Mouse (Mus musculus): Measurements from ENCODE around the gene Fcgrt. TPM values are rescaled to one million over a fixed set of nuclear protein-coding genes. Genes with fewer than 3 reads are reported as not detected.

Gene Fcgrt
- total and polyA plus RNA-seq, 3 experiments, result 0.13 to 0.16 TPM; not detected in 1

- DNase-seq (ENCODE audit: extremely low read depth), result no peak
- no peak overlapping the region for H3K27ac ChIP-seq (ENCODE audit: insufficient read depth, low read depth)
- TF ChIP-seq ELF1 (IDR thresholded peaks at IDR 0.05; ENCODE audit: low read depth, low read length) (no peak), RCOR1 (conservative IDR thresholded peaks at IDR 0.05; ENCODE audit: low read depth, low read length) (no peak), RAD21 (IDR thresholded peaks at IDR 0.05; ENCODE audit: low read depth, low read length) (no peak), PAX5 (IDR thresholded peaks at IDR 0.05; ENCODE audit: low read length) (no peak), CHD1 (IDR thresholded peaks at IDR 0.05; ENCODE audit: low read depth, low read length) (no peak), MAFK (IDR thresholded peaks at IDR 0.05; ENCODE audit: insufficient replicate concordance, low read length) (no peak), MYC (IDR thresholded peaks at IDR 0.05; ENCODE audit: low read depth, low read length) (no peak)
- H3K4me3 ChIP-seq (replicated peaks in 1 of 3; ENCODE audit: low read depth in 2 of 3, low read length in 2 of 3, poor library complexity in 1 of 3), result no peak overlapping the region
- H3K9ac ChIP-seq (ENCODE audit: insufficient read depth, low read depth), result no peak overlapping the region
- H3K4me1 ChIP-seq (ENCODE audit: control insufficient read depth in 1 of 2, insufficient read depth in 2 of 2), result peaks cover 3 to 25% of the 10 kb centered on the region in 2 experiments
- H3K4me2 ChIP-seq (ENCODE audit: insufficient read depth, low read depth, poor library complexity, severe bottlenecking), result no peak overlapping the region
- dilution Hi-C loops (cut with MboI; ENCODE audit: extremely low pct_ligation_motif_present, extremely low pct_unique_long_range_greater_than_20kb, low sequenced_read_pairs), result no loop called here
- no peaks in the 10 kb centered on the region for H3K36me3 ChIP-seq (replicated peaks in 1 of 2; ENCODE audit: control insufficient read depth in 1 of 2, insufficient read depth in 1 of 2, low read length in 1 of 2)
- in situ Hi-C loops (cut with MboI; ENCODE audit: low pct_ligation_motif_present, low pct_unique_long_range_greater_than_20kb, low sequenced_read_pairs), result no loop called here
- no peaks in the 10 kb centered on the region for H3K79me2 ChIP-seq (replicated peaks; ENCODE audit: control insufficient read depth, extremely low read depth, insufficient read depth, poor library complexity, severe bottlenecking)
- H3K27me3 ChIP-seq (replicated peaks), result no peaks in the 10 kb centered on the region
- no peaks in the 10 kb centered on the region for H3K9me3 ChIP-seq (replicated peaks; ENCODE audit: low read length)
These were observed 8.3 kb downstream of the Fcgrt start for GRCm38 (mm10) chr7:45095367-45095766.

DNA sequence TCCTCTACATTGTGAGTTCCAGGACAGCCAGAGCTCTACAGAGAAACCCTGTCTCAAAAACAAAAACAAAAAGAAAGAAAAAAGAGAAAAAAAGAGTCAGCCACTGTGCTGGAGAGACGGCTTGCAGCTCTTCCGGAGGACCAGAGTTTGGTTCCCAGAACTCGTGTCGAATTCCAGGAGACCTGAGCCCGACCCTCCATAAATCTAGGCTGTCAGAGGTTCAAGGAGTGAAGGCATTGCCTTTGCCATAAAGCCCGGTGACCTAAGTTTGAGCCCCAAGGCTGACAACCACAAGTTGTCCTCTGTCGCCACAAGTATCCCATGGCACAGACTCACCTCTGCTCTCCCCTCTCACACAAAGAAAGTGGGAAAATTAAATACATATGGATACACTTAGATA, 9.5 kb downstream of the Fcgrt start:
- TF ChIP-seq TCF12 (IDR thresholded peaks at IDR 0.05; ENCODE audit: low read depth, low read length), result no peak
- TF ChIP-seq NRF1 (IDR thresholded peaks at IDR 0.05; ENCODE audit: low read depth, low read length), result no peak
- no peak for TF ChIP-seq GABPA (IDR thresholded peaks at IDR 0.05; ENCODE audit: insufficient replicate concordance, low read depth, low read length)
- no peak for TF ChIP-seq MAX (IDR thresholded peaks at IDR 0.05; ENCODE audit: low read length)
- no peak for TF ChIP-seq BHLHE40 (IDR thresholded peaks at IDR 0.05; ENCODE audit: low read depth, low read length)
- no peak for TF ChIP-seq CHD1 (IDR thresholded peaks at IDR 0.05; ENCODE audit: low read depth, low read length)
- TF ChIP-seq KAT2A (IDR thresholded peaks at IDR 0.05; ENCODE audit: insufficient replicate concordance, low read length), result no peak
- TF ChIP-seq MAFK (IDR thresholded peaks at IDR 0.05; ENCODE audit: insufficient replicate concordance, low read length), result no peak
- no peak for TF ChIP-seq MAZ (IDR thresholded peaks at IDR 0.05; ENCODE audit: low read depth, low read length)
- TF ChIP-seq CTCF (conservative IDR thresholded peaks at IDR 0.05 in 1 of 2, IDR thresholded peaks at IDR 0.05 in 1 of 2; ENCODE audit: low read depth in 2 of 2, low read length in 2 of 2), result no peak
- TF ChIP-seq SMC3 (IDR thresholded peaks at IDR 0.05; ENCODE audit: low read depth, low read length), result no peak
- no peak for TF ChIP-seq EP300 (IDR thresholded peaks at IDR 0.05; ENCODE audit: low read length)
- no peak for TF ChIP-seq UBTF (IDR thresholded peaks at IDR 0.05; ENCODE audit: low read depth, low read length)
- TF ChIP-seq E2F4 (IDR thresholded peaks at IDR 0.05; ENCODE audit: insufficient replicate concordance, low read depth, low read length), result no peak
- no peak for TF ChIP-seq RCOR1 (conservative IDR thresholded peaks at IDR 0.05; ENCODE audit: low read depth, low read length)
- TF ChIP-seq IRF4 (IDR thresholded peaks at IDR 0.05; ENCODE audit: low read depth, low read length), result no peak
- no peak for TF ChIP-seq USF1 (IDR thresholded peaks at IDR 0.05; ENCODE audit: low read depth, low read length)
- no peak for TF ChIP-seq NELFE (IDR thresholded peaks at IDR 0.05; ENCODE audit: low read depth, low read length)
- TF ChIP-seq TBP (conservative IDR thresholded peaks at IDR 0.05; ENCODE audit: low read depth, low read length), result no peak
- no peak overlapping the region for H3K4me2 ChIP-seq (ENCODE audit: insufficient read depth, low read depth, poor library complexity, severe bottlenecking)
- no peaks in the 10 kb centered on the region for H3K9me3 ChIP-seq (replicated peaks; ENCODE audit: low read length)
- H3K79me2 ChIP-seq (replicated peaks; ENCODE audit: control insufficient read depth, extremely low read depth, insufficient read depth, poor library complexity, severe bottlenecking), result no peaks in the 10 kb centered on the region
- no peak overlapping the region for H3K4me3 ChIP-seq (replicated peaks in 1 of 3; ENCODE audit: low read depth in 2 of 3, low read length in 2 of 3, poor library complexity in 1 of 3)
- no peaks in the 10 kb centered on the region for H3K27me3 ChIP-seq (replicated peaks)
- H3K27ac ChIP-seq (ENCODE audit: insufficient read depth, low read depth), result no peak overlapping the region
- no peak overlapping the region for H3K9ac ChIP-seq (ENCODE audit: insufficient read depth, low read depth)
- H3K4me1 ChIP-seq (ENCODE audit: control insufficient read depth in 1 of 2, insufficient read depth in 2 of 2), result peaks cover 3 to 28% of the 10 kb centered on the region in 2 experiments
- no peak for DNase-seq (ENCODE audit: extremely low read depth)
- no peaks in the 10 kb centered on the region for H3K36me3 ChIP-seq (replicated peaks in 1 of 2; ENCODE audit: control insufficient read depth in 1 of 2, insufficient read depth in 1 of 2, low read length in 1 of 2)
- dilution Hi-C loops (cut with MboI; ENCODE audit: extremely low pct_ligation_motif_present, extremely low pct_unique_long_range_greater_than_20kb, low sequenced_read_pairs), result no loop called here
- in situ Hi-C loops (cut with MboI; ENCODE audit: low pct_ligation_motif_present, low pct_unique_long_range_greater_than_20kb, low sequenced_read_pairs), result no loop called here
